Mouse (Mus musculus) midbrain, embryonic 11.5 days (tissue): Measurements from ENCODE around the gene Arhgap11a. TPM values are rescaled to one million over a fixed set of nuclear protein-coding genes. Genes with fewer than 3 reads are reported as not detected.

Experiments used
- ATAC-seq: fragments of 200-750 bp; cut with Nextera tagmentation; 2 replicates; pipeline ENCODE4 v1.8.0; 2017; ENCODE audit warnings: moderate TSS enrichment, moderate library complexity; ENCODE audit not compliant: low FRiP score
- DNase-seq: peaks from one replicate; pipeline ENCODE4 v3.0.0; 2015; ENCODE audit warnings: low spot score; ENCODE audit errors: missing footprints
- H3K27ac ChIP-seq: fragments of 300-500 bp; sonication (generic); 2 replicates; pipeline ENCODE4 v1.5.1; 2014; ENCODE audit warnings: low read depth, low read length
- H3K27me3 ChIP-seq: fragments of 300-500 bp; sonication (generic); 2 replicates; pipeline ENCODE4 v1.6.1; 2014; ENCODE audit warnings: mild to moderate bottlenecking, low read length, moderate library complexity, mixed read lengths; ENCODE audit not compliant: control insufficient read depth, insufficient read depth
- H3K36me3 ChIP-seq: fragments of 300-500 bp; sonication (generic); 2 replicates; pipeline ENCODE4 v1.6.1; 2014; ENCODE audit warnings: mild to moderate bottlenecking, low read length, moderate library complexity, mixed read lengths; ENCODE audit not compliant: control insufficient read depth, insufficient read depth
- H3K4me1 ChIP-seq: fragments of 300-500 bp; sonication (generic); 2 replicates; pipeline ENCODE4 v1.6.1; 2014; ENCODE audit warnings: low read length; ENCODE audit not compliant: control insufficient read depth, insufficient read depth
- H3K4me2 ChIP-seq: fragments of 300-500 bp; sonication (generic); 2 replicates; pipeline ENCODE4 v1.6.1; 2014; ENCODE audit warnings: mild to moderate bottlenecking, moderate library complexity
- H3K4me3 ChIP-seq: fragments of 300-500 bp; sonication (generic); 2 replicates; pipeline ENCODE4 v1.5.1; 2014; ENCODE audit warnings: low read depth, low read length
- H3K9ac ChIP-seq: fragments of 300-500 bp; sonication (generic); 2 replicates; pipeline ENCODE4 v1.6.1; 2014; ENCODE audit warnings: low read length
- H3K9me3 ChIP-seq: fragments of 300-500 bp; sonication (generic); 2 replicates; pipeline ENCODE4 v1.6.1; 2016; ENCODE audit warnings: low read length; ENCODE audit not compliant: control insufficient read depth
- WGBS: fragments of 180-500 bp; shearing (Covaris S2); extraction: QIAGEN DNeasy Blood & Tissue Kit; methylation state at CpG from one replicate; pipeline ENCODE4 v1.1.7; 2014; 5-methylcytosine and 5-hydroxymethylcytosine counted together
- polyA plus RNA-seq: library from polyadenylated mRNA; unstranded; fragments of >200 nt; fragmentation: Nextera tagmentation; extraction: Ambion mirVana; gene quantifications from 2 replicates; pipeline ENCODE4 v1.2.1, GENCODE M21; 2014

Arhgap11a gene
- polyA plus RNA-seq, 1 experiment from 2014 or later, result 6.6 TPM

DNA sequence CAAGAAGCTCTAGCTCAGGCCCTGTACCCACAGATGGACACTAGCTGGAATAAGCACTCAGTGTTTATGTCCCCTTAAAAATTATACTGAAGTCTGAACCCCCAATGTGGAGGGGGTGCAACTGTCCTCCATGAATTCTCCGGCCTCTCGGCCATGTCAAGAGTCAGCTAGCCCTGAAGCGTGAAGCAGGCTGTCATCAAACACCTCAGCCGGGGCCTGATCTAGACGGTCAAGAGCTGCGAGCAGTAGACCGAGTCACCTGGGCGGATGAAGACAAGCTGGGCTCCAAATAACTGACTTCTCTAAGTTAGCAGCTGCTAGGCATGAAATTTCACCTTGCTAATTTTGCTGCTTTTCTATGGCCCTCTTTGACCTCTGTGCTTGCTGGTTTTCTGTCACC, 26.1 kb downstream of the Arhgap11a start:
- no peak overlapping the region for H3K27ac ChIP-seq
- no peaks in the 10 kb centered on the region for H3K27me3 ChIP-seq
- no peak overlapping the region for H3K4me2 ChIP-seq
- no peaks in the 10 kb centered on the region for H3K9me3 ChIP-seq
- DNase-seq (no peak), ATAC-seq (no peak)
- H3K36me3 ChIP-seq, result no peaks in the 10 kb centered on the region
- no peak overlapping the region for H3K9ac ChIP-seq
- WGBS, result 95% methylated on average over 8 of the region's 8 CpGs
- peaks cover 6% of the 10 kb centered on the region for H3K4me1 ChIP-seq
- no peak overlapping the region for H3K4me3 ChIP-seq

DNA sequence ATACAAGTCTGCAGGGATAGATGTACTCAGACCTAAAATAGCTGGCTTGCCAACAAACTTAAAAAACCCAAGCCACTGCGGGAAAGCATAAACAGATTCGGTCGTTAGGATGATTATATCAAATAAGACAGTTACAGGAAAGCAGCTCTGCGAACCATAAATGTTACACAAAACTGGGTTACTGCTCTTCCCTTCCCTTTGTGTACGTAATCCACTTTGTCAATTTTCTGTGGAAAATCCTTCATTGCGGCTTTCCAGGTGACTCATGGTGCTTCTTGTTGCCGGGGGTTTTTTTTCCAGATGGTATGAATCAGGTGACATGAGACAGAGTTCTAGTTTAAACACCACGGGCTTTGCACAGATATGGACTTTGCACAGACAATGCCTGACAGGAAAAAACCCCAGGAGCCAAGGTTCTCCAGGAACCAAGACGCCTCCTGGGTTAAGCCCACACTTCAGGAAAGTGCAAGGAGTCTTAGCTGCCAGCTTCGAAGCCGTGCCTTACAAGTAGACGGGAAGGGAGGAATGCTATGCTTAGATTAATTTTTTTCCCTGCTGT, 27.2 kb downstream of the Arhgap11a start:
- DNase-seq, result no peak
- no peak overlapping the region for H3K4me3 ChIP-seq
- no peak overlapping the region for H3K27ac ChIP-seq
- H3K9me3 ChIP-seq, result no peaks in the 10 kb centered on the region
- no peaks in the 10 kb centered on the region; the same call in 1 of the 2 replicates for H3K4me1 ChIP-seq
- no peak overlapping the region for H3K4me2 ChIP-seq
- peaks cover 6% of the 10 kb centered on the region; the same call in 1 of the 2 replicates for H3K36me3 ChIP-seq
- no peak for ATAC-seq
- H3K27me3 ChIP-seq, result no peaks in the 10 kb centered on the region
- WGBS, result 88% methylated on average over 12 of the region's 12 CpGs
- no peak overlapping the region for H3K9ac ChIP-seq

DNA sequence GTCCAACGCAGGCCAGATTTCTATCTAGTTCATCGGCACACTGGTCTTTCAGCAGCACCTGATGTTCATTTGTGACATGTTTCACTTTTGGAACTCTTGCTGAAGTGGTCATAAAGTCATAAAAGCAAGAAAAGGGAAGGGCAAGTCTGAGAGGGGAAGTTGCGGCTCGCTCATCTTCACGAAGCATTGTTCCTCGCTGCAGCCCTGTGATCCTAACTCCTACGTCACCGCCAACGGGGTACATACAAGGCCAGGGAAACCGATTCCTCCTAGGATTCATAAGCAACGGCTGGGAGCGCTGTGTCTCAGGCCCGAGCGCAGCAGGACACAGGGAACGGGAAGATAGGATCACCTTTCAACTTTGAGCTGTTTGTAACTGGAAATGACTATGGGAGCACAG, 28.3 kb downstream of the Arhgap11a start:
- no peaks in the 10 kb centered on the region for H3K9me3 ChIP-seq
- no peak overlapping the region for H3K9ac ChIP-seq
- peaks cover 6% of the 10 kb centered on the region; the same call in 1 of the 2 replicates for H3K36me3 ChIP-seq
- no peak overlapping the region for H3K4me3 ChIP-seq
- no peaks in the 10 kb centered on the region for H3K27me3 ChIP-seq
- H3K4me2 ChIP-seq, result no peak overlapping the region
- DNase-seq (no peak), ATAC-seq (no peak)
- WGBS, result 96% methylated on average over 15 of the region's 15 CpGs
- no peaks in the 10 kb centered on the region for H3K4me1 ChIP-seq
- no peak overlapping the region for H3K27ac ChIP-seq

DNA sequence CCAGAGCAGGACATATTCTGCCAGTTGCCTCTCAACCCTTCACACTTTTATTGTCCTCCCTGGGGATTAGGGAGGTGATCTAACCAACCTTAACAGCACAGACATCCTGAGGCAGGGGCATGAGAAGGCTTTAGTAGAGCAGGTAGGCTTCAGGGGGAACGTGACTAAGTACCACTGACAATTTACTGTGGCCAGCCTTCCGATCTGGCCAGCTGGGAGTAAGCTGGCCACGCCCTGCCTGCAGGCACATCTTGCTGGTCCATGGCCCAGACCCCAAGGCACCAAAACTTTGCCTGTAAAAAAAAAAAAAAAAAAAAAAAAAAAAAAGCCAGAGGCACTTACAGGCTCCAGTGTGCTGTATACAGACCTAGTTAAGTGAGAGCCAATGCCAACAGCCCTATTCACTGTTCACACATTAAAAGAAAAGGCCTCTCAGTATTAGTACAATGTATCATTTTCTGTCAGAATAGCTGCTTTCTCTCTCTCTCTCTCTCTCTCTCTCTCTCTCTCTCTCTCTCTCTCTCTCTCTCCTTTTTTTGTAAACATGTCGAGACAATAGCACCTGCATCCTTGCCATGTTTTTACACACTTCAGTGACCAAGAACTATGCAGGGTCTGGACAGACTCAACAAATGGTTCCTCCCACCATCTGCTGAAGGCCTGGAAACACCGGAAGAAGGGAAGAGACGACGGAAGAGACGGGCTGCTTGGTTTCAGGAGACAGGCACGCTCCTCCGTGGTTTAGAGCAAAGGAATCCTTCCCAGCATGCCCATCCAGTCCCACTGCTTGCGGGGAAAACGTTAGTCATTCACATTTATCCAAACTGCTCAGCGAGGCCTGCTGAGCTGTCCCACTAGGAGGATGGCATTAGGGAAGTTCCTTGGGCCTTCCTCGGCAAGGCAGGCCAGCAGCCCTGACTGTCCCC, 30.5 kb downstream of the Arhgap11a start:
- H3K9me3 ChIP-seq, result no peaks in the 10 kb centered on the region
- peaks cover 6% of the 10 kb centered on the region; the same call in 1 of the 2 replicates for H3K36me3 ChIP-seq
- 80% methylated on average over 14 of the region's 14 CpGs for WGBS
- no peak overlapping the region for H3K27ac ChIP-seq
- H3K4me3 ChIP-seq, result no peak overlapping the region
- DNase-seq, result no peak
- no peak overlapping the region for H3K4me2 ChIP-seq
- H3K9ac ChIP-seq, result no peak overlapping the region
- no peak for ATAC-seq
- no peaks in the 10 kb centered on the region for H3K4me1 ChIP-seq
- no peaks in the 10 kb centered on the region for H3K27me3 ChIP-seq

DNA sequence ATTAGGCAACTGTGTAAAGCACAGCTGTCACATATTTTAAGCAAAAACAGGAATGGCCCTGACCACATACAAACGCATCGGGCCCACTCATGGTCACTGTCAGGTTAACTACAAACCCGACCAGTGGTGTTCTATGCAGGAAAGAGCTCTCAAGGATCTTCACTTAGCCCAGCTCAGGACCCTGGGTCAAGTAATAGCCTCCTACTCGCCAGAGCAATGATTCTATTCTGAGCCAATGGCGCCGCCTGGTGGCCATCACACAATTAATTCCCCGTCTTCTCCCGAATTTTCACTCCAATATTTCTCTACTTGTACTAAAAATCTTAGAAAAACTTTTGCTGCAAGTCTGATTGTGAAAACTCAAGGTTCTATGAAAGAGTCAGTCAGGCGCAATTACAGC, 40.8 kb downstream of the Arhgap11a start:
- H3K4me3 ChIP-seq, result no peak overlapping the region
- no peak overlapping the region for H3K4me2 ChIP-seq
- DNase-seq (peak; percentile 98), ATAC-seq (peak; percentile 70)
- H3K36me3 ChIP-seq, result no peaks in the 10 kb centered on the region
- WGBS, result 27% methylated on average over 9 of the region's 9 CpGs
- H3K9ac ChIP-seq, result no peak overlapping the region
- no peaks in the 10 kb centered on the region for H3K4me1 ChIP-seq
- H3K9me3 ChIP-seq, result no peaks in the 10 kb centered on the region
- no peak overlapping the region for H3K27ac ChIP-seq
- H3K27me3 ChIP-seq, result no peaks in the 10 kb centered on the region

DNA sequence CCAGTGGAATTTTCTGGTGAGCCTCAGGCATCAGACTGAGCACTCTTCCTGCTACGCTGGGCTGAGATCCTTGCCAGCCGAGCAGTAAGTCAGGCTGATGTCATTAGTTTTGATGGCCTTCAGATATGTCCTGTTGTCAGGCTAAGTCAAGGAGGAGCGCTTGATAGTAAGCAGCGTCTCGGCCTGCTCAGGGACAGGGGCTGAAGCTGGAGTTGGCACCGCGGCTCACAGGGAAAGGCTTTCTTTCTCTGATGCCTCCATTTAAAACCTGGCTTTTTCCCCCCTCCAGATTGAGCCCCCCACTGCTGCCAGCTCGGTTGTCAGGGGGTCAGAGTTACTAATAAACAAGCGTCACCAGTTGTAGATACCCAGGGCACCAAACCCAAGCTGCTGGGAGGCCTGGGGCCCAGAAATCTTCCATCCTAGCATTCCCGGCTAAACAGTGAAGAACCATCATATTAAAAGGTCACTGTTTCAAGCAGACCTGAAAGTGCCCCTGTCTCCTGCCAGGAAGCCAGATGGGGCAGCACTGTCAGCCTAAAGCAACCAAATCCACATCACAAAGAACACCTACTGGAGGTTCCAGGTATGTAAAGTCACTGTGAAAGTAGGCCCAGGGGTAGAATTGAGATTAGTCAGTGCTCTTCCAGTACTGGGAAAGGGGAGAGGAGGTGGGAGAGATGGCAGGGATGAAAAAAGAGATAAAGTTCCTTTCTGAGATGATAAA, 41.4 kb downstream of the Arhgap11a start:
- DNase-seq, result no peak
- 63% methylated on average over 10 of the region's 10 CpGs for WGBS
- H3K27me3 ChIP-seq, result no peaks in the 10 kb centered on the region
- H3K36me3 ChIP-seq, result no peaks in the 10 kb centered on the region
- no peaks in the 10 kb centered on the region for H3K4me1 ChIP-seq
- ATAC-seq, result no peak
- no peak overlapping the region for H3K9ac ChIP-seq
- no peaks in the 10 kb centered on the region for H3K9me3 ChIP-seq
- H3K4me3 ChIP-seq, result no peak overlapping the region
- H3K27ac ChIP-seq, result no peak overlapping the region
- no peak overlapping the region for H3K4me2 ChIP-seq

DNA sequence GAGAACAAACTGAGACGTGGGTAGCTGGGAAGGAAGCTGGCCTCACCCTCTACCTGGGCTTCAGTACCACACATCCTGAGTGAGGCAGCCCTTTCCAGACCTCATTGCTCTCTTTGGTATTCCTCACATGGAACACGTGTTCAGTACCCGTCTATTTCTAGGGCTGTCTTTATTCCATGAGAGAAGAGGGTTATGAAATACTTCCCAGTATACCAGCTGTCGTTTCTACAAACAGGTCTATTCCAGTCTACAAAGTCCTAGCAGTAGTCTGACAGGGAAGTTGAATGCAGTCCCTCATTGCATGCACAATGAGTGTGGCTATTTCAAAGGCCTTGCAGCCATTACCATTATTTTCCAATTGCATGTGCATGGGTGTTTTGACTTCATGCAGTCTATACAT, 42.7 kb downstream of the Arhgap11a start:
- no peak for DNase-seq
- H3K4me1 ChIP-seq, result no peaks in the 10 kb centered on the region
- no peak overlapping the region for H3K4me2 ChIP-seq
- no peaks in the 10 kb centered on the region for H3K36me3 ChIP-seq
- no peaks in the 10 kb centered on the region for H3K9me3 ChIP-seq
- no peak overlapping the region for H3K4me3 ChIP-seq
- H3K27ac ChIP-seq, result no peak overlapping the region
- no peak for ATAC-seq
- 88% methylated on average over 4 of the region's 4 CpGs for WGBS
- H3K9ac ChIP-seq, result no peak overlapping the region
- no peaks in the 10 kb centered on the region for H3K27me3 ChIP-seq

DNA sequence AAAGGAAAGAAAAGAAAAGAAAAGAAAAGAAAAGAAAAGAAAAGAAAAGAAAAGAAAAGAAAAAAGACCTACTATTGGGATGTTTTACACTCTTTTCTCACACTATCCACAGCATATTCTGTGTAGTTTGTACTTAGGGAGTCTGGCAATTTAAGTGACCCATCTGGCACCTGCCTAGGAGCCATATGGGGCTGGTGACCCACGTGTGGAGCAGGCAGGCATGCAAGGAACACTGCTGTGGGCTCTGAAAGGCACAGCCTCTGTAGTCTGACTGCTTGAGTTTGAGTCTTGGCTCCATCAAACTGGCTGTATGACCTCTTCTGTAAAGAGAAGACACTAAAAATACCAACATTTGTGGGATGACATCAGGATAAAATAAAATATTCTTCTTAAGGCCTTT, 44.7 kb downstream of the Arhgap11a start:
- ATAC-seq, result no peak
- Histone ChIP-seq H3K27ac (no peak overlapping the region), H3K9me3 (no peaks in the 10 kb centered on the region), H3K4me3 (no peak overlapping the region), H3K4me1 (no peaks in the 10 kb centered on the region), H3K36me3 (no peaks in the 10 kb centered on the region), H3K4me2 (no peak overlapping the region), H3K9ac (no peak overlapping the region), H3K27me3 (no peaks in the 10 kb centered on the region)
- peak; percentile 17 for DNase-seq
- 44% methylated on average over 1 of the region's 1 CpGs for WGBS

DNA sequence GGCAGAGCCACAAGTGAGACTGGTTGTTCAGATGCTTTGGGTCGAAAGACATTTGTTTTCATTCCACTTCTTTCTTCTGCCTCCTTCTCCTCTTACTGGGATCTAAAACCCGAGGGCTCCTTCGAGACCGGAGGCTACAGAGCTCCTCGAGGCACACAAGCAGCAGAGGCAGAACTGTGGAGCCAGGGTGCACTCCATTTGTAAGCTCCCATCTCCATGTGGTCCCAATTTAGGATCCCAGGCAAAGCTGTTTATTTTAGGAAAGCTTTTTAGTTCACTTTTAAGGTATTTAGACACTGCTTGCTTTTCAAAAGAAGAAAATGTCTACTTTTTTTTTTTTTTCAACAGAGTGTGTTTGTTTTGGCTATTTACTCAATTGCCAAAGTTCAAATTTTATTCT, 47.6 kb downstream of the Arhgap11a start:
- WGBS, result 66% methylated on average over 5 of the region's 5 CpGs
- no peaks in the 10 kb centered on the region for H3K27me3 ChIP-seq
- no peak overlapping the region for H3K27ac ChIP-seq
- DNase-seq, result no peak
- H3K4me2 ChIP-seq, result no peak overlapping the region
- no peak for ATAC-seq
- H3K4me3 ChIP-seq, result no peak overlapping the region
- H3K4me1 ChIP-seq, result no peaks in the 10 kb centered on the region
- H3K9me3 ChIP-seq, result no peaks in the 10 kb centered on the region
- H3K9ac ChIP-seq, result no peak overlapping the region
- no peaks in the 10 kb centered on the region for H3K36me3 ChIP-seq
